Mouse (Mus musculus) cerebellum, adult 18-20 months (tissue): ENCODE measurements at regions not wholly inside any gene's neighbourhood (a gene's known extent, or its start where the extent isn't known, plus 50 kb on each side); places are given as distances from the start of the nearest gene placed in this dataset.

Experiments
- DNase-seq, 2 experiments: peaks; one replicate each; pipeline ENCODE4 v3.0.0; 2021

- no peak for DNase-seq
These were observed 341.8 kb upstream of the Fam98a start for GRCm38 (mm10) chr17:75893559-75893958.

DNA sequence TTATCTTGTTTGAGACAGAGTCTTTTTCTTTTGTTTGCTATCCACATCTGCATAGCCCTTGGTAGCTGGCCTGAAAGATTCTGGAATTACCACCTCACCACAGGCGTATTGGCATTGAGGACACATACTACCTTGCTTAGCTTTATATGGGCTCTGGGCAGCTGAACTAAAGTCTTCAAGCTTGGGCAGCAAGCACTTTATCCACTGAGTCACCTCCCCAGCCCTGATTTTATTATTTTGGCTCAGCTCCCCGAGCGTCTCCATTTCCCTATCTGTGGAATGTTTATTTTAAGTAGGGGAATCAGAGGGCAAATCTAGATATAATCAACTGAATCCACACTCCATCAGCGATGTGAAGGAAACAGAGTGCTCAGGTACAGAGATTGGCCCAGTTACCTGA, 340.4 kb upstream of the Fam98a start:
- DNase-seq, result no peak

DNA sequence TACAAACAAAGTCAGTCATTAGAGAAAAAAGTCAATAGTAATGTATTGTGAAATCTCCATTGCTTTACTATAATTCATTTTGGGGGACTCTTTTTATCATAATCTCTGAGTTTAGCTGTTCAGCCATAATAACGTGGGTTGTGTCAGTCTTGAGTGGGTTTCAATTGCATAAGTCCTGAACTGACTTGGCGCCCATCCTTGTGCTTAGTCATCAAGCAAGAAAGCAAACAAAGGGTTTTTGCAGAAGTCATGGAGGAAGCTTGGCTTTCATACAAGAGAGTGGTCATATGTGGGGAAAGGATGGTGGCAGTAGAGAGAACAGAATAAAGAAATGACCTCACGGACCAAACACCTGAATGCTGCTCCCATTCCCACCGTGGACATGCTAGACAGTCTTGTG, 339.8 kb upstream of the Fam98a start:
- DNase-seq, result no peak

- no peak for DNase-seq
These were observed 326.1 kb upstream of the Fam98a start for GRCm38 (mm10) chr17:75877848-75878247.

DNA sequence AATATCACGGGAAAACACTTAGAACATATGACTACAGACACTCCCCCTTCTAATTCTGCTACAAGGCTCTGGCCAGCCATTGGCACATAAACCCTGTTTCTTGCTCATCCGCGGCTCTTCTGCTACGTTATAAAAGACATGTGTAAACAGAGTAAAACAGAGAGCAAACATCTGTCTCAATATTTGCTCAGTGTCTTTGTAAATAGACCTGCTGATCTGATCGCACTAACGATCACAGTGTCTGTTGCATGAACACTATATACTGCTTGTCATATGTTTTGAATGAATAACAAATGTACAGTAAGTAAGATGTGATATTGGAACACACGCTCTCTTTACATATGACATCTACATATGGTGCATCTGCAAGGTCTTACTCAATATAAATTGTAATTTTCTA, 325.1 kb upstream of the Fam98a start:
- DNase-seq, result no peak

GRCm38 (mm10) chr17:75874535-75874934, 322.8 kb upstream of the Fam98a start:
- no peak for DNase-seq

DNA sequence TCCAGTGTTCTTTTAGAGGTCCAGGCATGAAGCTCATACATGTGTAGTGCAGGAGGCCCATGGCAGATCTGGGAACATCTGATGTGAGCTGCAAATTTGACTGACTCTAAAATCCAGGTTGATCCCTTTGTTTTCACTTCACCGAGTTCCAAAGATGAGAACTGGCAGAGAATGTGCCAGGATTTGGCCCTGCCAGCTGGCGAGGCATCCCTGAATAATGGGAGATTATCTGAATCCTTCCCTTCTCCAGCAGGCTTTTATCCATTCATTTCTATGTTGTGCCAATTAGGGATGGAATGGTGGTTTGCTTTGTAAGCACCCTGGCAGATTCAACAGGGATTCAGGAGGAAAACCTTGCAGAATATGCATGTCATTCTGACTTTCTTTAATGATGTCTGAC, 318.7 kb upstream of the Fam98a start:
- no peak for DNase-seq

GRCm38 (mm10) chr17:75857015-75857414, 305.3 kb upstream of the Fam98a start:
- DNase-seq, result no peak

GRCm38 (mm10) chr17:75815997-75816626, 264.4 kb upstream of the Fam98a start:
- no peak for DNase-seq

GRCm38 (mm10) chr17:75812163-75812562, 260.4 kb upstream of the Fam98a start:
- no peak for DNase-seq

- DNase-seq, result no peak
These were observed 257.0 kb upstream of the Fam98a start for GRCm38 (mm10) chr17:75808524-75809326.

DNA sequence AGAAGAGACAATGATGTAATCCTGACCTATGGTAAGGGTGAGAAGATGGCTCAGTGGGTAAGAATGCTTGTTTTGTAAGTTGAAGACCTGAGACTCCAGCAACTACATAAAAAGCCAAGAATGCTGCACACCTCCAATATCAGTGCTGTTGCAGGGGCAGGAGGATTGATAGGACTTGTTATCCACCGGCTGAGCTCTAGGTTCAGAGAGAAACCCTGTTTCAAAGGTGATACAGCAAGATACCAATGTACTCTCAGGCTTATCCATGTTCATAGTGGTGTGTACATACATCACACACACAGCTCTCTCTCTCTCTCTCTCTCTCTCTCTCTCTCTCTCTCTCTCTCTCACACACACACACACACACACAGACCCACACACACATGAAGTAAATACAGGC, 256.3 kb upstream of the Fam98a start:
- DNase-seq, result no peak

DNA sequence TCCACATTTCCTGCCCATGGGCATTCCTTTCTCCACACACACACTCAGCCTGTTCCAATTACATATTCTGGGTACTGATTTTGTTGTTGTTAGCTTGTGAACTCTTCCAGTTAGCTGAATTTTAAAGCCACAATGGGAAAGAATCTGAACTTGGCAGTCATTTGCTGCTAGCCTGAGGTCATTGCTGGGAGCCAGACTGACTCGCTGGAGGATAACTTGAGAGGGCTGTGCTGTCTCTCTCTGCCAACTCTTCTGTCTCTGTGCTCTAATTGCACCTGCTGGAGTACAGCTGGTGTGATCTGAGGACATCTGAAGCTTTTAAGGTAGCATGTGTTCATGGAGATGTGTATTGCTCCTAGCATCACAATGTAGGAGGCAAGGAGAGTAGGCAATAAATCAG, 252.6 kb upstream of the Fam98a start:
- no peak for DNase-seq

DNA sequence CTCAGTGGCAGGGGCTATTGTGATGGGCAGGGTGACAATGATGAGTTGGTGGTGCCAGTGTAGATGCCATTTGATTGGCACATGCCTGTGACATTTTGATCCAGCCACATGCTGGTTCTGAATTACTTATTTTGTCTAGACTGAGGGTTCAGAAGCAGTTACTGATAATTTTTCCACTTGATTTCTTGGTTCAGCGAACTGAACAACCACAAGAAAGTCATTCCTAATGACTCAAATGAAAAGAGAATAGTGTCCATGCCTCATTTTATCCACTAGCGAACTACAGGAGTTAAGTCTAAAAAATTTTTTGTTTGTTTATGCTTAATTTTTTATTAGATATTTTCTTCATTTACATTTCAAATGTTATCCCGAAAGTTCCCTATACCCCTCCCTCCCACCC, 244.6 kb upstream of the Fam98a start:
- DNase-seq, result no peak

DNA sequence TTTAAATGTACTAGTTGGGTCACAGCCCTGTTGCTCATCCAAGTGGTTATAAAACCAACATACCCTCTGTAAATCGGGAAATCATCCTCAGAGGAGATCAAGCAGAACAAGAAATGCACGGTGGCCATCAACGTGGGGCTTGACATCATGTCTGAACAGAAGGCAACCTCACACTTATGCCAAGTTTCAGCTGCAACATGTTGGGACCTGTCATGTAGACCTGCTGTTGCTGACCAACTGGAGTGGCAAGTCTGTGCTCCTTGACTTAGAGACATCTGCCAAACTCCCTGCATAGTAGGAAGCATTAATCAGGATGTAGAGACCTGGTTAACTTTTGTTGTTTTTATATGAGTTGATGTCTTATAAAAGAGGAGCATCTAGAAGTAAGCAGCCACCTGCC, 244.0 kb upstream of the Fam98a start:
- no peak for DNase-seq

DNA sequence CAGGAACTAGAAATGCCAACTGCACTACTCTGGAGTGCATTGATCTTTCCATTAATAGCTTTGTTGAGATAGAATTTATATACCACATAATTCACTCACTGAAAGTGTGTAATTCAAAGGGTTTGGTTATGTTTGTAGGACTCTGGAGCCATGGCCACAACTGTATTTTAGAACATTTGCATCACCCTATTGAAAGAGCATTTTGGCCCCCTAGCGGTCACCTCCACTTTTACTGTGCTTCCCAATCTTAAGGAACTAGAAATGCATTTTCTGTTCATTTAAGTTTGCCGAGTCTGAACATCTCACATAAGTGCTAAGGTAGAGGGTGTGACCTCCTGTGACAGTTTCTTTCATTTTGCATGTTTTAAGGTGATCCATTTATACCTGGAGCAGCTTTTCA, 228.0 kb upstream of the Fam98a start:
- DNase-seq, result no peak

GRCm38 (mm10) chr17:75776611-75777010, 224.9 kb upstream of the Fam98a start:
- DNase-seq, result no peak

- DNase-seq, result no peak
These were observed 223.8 kb upstream of the Fam98a start for GRCm38 (mm10) chr17:75775518-75775917.

DNA sequence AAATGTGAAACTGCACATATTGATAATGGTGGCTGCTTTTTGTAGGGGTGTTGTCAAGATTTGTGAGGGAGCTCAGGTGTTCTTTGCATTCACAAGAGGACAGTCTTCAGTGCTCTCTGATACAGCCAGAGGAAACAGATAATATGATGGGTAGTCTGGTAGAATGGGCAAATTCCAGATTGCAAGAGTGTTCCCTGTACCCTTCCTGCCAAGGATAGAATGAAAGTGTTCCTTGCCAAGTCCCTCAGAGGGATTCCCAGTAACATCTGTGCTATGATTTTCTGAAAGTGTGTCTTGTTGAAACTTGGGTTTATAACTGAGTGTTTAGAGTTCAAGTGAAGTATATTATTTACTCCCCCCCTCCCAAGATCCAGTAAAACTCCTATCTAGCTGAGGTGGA, 221.1 kb upstream of the Fam98a start:
- no peak for DNase-seq

GRCm38 (mm10) chr17:75768654-75769053, 216.9 kb upstream of the Fam98a start:
- no peak for DNase-seq

DNA sequence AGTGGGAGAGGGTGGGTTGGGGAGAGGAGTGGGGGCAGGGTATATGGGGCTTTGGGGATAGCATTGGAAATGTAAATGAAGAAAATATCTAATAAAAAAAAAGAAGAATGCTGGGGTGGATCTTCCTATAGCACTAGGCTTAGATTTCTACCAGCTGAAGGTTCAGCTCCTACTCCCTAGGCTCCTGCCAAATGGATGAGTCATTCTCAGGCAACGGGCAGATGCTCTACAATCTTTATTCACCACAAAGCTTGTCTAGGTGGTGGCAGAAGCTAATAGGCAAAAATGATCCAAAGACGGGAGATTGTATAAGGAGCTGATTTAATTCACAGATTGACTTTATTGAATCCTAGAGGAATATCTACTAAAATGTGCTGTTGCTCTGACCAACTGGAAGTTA, 211.6 kb upstream of the Fam98a start:
- no peak for DNase-seq

- DNase-seq, result no peak
These were observed 204.7 kb upstream of the Fam98a start for GRCm38 (mm10) chr17:75756487-75756886.

- no peak for DNase-seq
These were observed 164.7 kb upstream of the Fam98a start for GRCm38 (mm10) chr17:75716458-75716857.

DNA sequence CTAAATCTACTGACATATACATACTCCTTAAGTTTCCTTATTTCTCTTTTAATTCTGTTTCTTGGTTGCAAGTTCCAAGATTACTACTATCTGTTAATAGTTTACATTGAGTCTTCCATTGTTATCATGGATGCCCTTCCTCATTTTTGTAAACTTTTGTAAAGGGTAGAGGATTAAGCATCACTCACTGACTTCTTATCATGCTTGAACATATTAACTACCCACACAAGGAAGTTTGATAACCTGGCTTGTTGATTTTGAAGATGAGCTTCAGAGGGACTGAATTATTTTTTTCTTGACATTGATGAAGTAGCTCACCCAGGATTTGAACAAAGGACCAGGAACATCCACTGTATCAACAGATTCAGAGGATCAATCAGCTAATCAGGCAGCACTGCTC, 162.8 kb upstream of the Fam98a start:
- DNase-seq, result no peak

DNA sequence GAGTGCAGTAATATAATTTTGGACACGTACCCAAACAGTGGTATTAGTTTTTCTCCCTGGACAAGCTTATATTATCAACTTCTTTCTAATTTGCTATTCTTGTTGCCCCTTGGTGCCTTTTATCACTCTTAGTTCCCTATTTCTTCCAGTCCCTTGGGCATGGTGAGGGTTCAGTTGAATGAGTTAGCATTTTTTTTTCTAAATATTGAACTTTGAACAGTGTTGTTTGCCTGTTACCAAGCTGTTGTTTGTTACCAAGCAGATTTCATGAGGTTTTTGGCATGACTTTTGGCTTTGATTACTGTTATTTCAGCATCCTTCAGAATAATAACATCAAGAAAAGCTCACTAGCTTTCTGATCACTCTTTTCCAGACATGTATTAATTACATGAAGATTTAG, 162.3 kb upstream of the Fam98a start:
- DNase-seq, result no peak
